Mouse (Mus musculus): ENCODE results near the gene Rnf182. TPM values are rescaled to one million over a fixed set of nuclear protein-coding genes. Genes with fewer than 3 reads are reported as not detected.

Gene Rnf182
- total RNA-seq, 2 experiments from 2014 or later: 0.28 TPM; not detected in 1

DNA sequence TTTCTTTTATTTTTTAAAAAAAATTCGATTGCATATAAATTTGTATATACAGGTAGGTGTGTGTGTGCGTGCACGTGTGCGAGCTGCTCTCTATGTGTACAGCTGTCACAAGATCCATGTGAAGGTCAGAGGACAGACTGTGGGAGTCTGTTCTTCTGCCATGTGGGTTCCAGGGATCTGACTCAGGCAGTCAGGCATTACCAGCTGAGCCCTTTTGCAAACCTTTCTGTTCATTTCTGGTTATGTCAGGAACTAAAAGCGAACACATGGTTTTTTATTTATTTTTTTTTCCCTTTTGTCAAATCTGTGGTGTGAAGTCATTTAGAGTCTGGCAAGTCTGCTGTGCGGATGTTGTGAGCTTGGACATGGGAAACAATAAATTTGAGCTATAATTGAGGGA lies 6.7 kb upstream of the Rnf182 start:
- intact Hi-C loops (cut with DNase I): no loop called here
- no peak for DNase-seq

- intact Hi-C loops (cut with DNase I): no loop called here
- DNase-seq: no peak
These were observed 3.5 kb upstream of the Rnf182 start for GRCm38 (mm10) chr13:43612040-43612439.

GRCm38 (mm10) chr13:43614667-43615066 lies 843 bp upstream of the Rnf182 start:
- intact Hi-C loops (cut with DNase I): no loop called here
- no peak for DNase-seq

- intact Hi-C loops (cut with DNase I): no loop called here
- DNase-seq: no peak
These were observed 325 bp upstream of the Rnf182 start for GRCm38 (mm10) chr13:43615194-43615576.

GRCm38 (mm10) chr13:43616551-43616950 lies 1.0 kb downstream of the Rnf182 start:
- intact Hi-C loops (cut with DNase I): no loop called here
- no peak for DNase-seq

DNA sequence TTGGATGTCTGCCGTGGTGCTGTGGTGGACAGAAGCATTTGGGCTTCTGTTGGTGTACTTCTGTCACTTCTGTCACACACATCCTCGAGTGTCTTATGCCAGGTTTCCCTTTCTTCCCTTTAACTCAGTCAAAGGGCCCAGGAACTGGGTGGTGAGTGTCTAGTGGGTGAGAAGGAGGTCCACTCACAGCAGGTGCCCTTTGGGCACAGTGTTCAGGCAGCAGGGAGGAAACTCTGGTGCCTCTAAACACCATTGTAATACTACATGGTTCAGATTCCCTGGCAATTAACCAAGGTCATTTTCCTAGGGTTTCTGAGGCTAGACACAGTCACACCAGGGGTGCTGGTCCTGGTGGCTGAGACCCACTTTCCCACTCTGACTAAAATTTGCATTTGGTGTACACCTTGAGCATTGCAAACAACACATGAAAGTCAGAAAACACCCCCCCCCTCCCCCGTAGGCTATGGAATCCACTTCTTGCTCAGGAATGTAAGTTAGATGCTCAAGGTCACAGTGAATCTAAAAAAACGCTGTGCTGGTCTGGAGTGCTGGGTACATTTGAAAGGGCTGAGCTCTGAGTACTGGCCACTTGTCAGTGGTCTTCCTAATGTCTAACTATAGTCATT lies 4.2 kb downstream of the Rnf182 start:
- intact Hi-C loops (cut with DNase I): no loop called here
- DNase-seq: no peak

- DNase-seq: no peak
- intact Hi-C loops (cut with DNase I): no loop called here
These were observed 12.4 kb downstream of the Rnf182 start for GRCm38 (mm10) chr13:43627922-43628321.

DNA sequence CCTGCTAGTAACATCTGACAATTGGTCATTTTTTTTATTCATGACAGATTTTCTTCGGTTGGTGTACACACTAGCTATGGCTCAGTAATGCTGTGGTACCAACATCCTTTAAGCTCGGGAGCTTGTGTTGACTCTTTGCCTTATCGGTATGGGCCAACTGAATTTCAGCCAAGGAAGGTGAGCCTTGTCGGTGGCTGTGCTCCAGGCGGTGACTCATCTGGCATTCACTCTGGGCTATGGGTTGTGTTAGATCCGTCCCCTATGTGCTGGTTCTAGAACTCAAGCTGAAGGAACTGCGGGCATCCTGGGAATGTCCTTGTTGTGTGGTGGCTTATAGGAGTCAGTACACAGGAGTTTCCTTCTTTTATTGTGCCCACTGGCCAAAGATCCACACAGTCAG lies 14.3 kb downstream of the Rnf182 start:
- DNase-seq: peak; percentile 42 to 53

GRCm38 (mm10) chr13:43631266-43631665 lies 15.8 kb downstream of the Rnf182 start:
- intact Hi-C loops (cut with DNase I): no loop called here
- no peak for DNase-seq

More for the DNA sequence above, 14.3 kb downstream of the Rnf182 start:
- intact Hi-C loops (cut with DNase I): no loop called here

GRCm38 (mm10) chr13:43633024-43633423 lies 17.5 kb downstream of the Rnf182 start:
- no peak for DNase-seq
- intact Hi-C loops (cut with DNase I): no loop called here

DNA sequence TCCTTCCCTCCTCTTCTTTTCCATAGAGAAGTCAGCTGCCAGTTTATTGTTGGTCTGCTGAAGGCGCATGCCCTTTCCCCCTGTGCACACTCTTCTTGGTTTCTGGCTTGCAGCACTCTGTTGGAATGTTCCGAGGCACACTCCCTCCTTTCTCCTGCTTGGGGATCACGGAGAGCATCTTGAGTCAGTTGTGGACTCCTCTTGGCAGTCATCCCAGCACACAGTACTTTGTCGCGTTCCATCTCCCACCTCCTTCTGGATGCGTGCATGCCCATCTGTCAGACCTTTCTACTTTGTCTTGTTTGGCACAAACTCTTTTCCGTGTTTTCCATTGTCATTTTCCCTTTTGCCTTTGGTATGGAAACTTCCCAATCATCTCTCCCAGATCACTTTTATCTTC lies 22.2 kb downstream of the Rnf182 start:
- intact Hi-C loops (cut with DNase I): no loop called here
- DNase-seq: no peak

GRCm38 (mm10) chr13:43644991-43645390 lies 29.5 kb downstream of the Rnf182 start:
- DNase-seq: no peak
- intact Hi-C loops (cut with DNase I): no loop called here

DNA sequence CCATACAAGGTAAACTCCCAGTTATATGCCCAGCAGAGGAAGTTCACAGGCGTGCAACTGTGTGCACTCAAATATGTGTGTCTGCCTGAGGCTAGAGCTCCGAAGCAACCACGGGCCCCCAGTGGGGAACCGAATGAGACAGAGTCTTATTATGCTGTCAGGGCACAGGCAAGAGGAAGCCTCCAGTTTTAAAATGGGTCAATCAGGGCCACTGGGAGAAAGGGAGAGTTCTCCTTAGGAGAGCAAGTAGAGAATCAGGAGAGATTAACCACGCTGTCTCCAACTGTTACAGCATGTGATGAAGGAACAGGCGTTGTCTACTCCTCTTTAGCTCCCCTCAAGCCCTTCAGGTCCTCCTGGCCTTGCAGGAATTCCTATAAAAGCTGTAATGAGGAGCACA lies 33.0 kb downstream of the Rnf182 start:
- DNase-seq: no peak
- intact Hi-C loops (cut with DNase I): no loop called here

DNA sequence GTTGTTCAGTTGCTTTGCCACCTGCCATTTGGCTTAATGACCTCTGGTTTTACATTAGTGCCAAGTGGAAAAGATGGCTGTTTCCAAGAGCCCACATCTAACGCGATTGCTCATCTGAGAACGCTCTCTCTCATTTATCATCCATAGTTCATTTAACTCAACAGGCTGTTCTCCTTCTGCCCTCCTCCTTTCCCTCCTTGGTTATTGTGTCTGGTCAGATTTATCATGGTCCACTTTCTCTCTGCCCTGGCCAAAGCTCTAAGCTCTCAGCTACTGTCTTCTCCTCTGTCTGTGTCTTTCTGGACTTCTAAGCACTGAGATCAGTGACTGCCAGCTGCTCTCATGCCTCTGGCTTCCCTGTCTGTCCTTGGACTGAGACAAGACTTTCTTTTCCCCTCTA lies 35.8 kb downstream of the Rnf182 start:
- DNase-seq: no peak
- intact Hi-C loops (cut with DNase I): no loop called here

- DNase-seq: no peak
- intact Hi-C loops (cut with DNase I): no loop called here
These were observed 38.6 kb downstream of the Rnf182 start for GRCm38 (mm10) chr13:43654091-43654490.

DNA sequence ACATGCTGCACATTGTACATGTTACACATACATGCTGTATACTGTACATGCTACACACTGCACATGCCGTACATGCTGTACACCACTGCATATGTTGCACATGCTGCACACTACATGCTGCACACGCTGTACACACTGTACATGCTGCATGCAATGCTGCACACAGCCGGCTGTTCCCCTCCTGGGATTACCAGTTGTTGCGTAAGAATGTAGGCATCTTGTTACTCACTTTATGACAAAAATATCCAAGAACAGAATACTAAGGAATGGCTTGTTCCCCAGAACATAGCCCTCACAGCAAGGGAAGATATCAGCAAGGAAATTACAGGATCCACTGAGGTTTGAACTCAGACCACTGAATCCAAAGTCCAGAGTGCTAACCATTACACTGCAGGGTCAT lies 47.7 kb downstream of the Rnf182 start:
- intact Hi-C loops (cut with DNase I): no loop called here

GRCm38 (mm10) chr13:43666130-43666529 lies 50.6 kb downstream of the Rnf182 start:
- intact Hi-C loops (cut with DNase I): no loop called here
- no peak for DNase-seq

More for the DNA sequence above, 47.7 kb downstream of the Rnf182 start:
- no peak for DNase-seq

DNA sequence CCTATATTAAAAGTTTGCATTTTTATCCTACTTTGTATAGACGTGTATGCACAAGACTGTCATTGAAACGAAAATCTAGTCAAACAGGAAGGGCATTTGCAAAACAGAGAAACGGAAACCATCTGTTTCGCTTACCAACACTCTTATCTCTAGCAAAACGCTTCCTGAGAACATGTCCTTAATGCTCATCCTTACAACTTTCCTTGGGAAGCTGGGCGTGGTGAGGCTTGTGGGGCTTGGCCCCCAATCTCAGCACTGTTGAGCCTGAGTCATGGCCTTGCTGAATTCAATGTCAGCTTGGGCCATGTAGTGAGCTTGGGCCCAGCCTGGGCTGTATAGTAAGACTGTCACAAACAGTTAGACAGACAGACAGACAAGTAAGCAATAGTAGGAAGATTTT lies 51.4 kb downstream of the Rnf182 start:
- intact Hi-C loops (cut with DNase I): no loop called here
- DNase-seq: no peak

GRCm38 (mm10) chr13:43677159-43677882 lies 61.8 kb downstream of the Rnf182 start:
- no peak for DNase-seq
- intact Hi-C loops (cut with DNase I): no loop called here

- intact Hi-C loops (cut with DNase I): no loop called here
- no peak for DNase-seq
These were observed 62.4 kb downstream of the Rnf182 start for GRCm38 (mm10) chr13:43677883-43678244.

DNA sequence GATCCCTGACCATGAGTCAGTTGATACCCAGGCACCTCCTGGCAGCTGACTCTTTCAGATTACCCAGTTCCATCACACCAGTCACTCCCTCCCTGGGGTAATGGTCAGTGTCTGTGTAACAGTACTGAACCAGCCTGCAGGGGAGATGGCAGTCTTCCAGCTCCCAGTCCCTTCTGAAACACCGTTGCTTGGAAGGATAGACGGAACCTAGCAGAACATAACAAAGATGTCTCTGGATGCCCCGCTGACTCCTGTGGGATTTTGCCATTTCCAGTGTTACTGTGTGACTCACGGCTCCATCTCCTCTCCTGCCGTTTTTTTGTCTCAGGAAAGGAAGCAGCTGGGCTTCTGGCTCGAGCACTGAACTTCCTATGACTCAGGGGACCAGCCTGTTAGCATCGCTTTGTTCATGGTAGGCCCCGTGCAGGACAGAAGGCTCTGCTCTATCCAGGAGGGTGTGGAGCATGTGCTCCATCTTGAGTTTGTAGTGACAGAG lies 69.0 kb downstream of the Rnf182 start:
- peak; percentile 40 to 49 for DNase-seq
- intact Hi-C loops (cut with DNase I): no loop called here

- intact Hi-C loops (cut with DNase I): no loop called here
- no peak for DNase-seq
These were observed 72.6 kb downstream of the Rnf182 start for GRCm38 (mm10) chr13:43688065-43688464.
